Mouse (Mus musculus): ENCODE results near the gene Slc37a1. TPM values are rescaled to one million over a fixed set of nuclear protein-coding genes. Genes with fewer than 3 reads are reported as not detected.
"Not testable (repeated sequence)": the region's sequence is repeated elsewhere in the genome, so short reads cannot be mapped to it uniquely, and the experiment has no call there.

Gene Slc37a1
- total and polyA plus RNA-seq, 3 experiments: 7.3 to 19.7 (median 9.1) TPM

DNA sequence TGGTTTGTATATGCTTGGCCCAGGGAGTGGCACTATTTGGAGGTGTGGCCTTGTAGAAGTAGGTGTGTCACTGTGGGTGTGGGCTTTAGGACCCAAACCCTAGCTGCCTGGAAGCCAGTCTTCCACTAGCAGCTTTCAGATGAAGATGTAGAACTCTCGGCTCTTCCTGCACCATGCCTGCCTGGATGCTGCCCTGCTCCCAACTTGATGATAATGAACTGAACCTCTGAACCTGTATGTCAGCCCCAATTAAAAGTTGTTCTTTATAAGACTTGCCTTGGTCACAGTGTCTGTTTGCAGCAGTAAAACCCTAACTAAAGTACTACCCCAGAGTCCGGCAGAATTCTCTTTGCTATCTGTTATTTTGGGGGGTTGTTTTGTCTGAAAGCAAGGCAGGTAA is 16.8 kb upstream of the Slc37a1 start:
- Histone ChIP-seq H3K79me2 (replicated peaks; ENCODE audit: control insufficient read depth, insufficient read depth, low read length) (no peaks in the 10 kb centered on the region), H3K36me3 (ENCODE audit: control insufficient read depth, insufficient read depth, low read length) (no peaks in the 10 kb centered on the region), H3K4me1 (ENCODE audit: control insufficient read depth, insufficient read depth, low read length) (no peaks in the 10 kb centered on the region), H3K27ac (no peak overlapping the region), H3K4me3 (no peak overlapping the region), H3K9ac (ENCODE audit: low read depth, low read length) (no peak overlapping the region), H3K27me3 (ENCODE audit: control insufficient read depth, insufficient read depth, low read length) (no peaks in the 10 kb centered on the region)
- 89% methylated on average over 2 of the region's 2 CpGs for WGBS
- intact Hi-C loops (cut with DNase I): loop anchor here (2.0 to 10.0 kb wide), 2 partner anchors 15 to 135 kb away; no protein-coding TSS in a partner anchor
- peak in 1 of 2 experiments; percentile 14 for DNase-seq
- TF ChIP-seq POLR2A (IDR thresholded peaks at IDR 0.05; ENCODE audit: insufficient read depth, low read depth, low read length): no peak
- TF ChIP-seq CTCF (IDR thresholded peaks at IDR 0.05): no peak

DNA sequence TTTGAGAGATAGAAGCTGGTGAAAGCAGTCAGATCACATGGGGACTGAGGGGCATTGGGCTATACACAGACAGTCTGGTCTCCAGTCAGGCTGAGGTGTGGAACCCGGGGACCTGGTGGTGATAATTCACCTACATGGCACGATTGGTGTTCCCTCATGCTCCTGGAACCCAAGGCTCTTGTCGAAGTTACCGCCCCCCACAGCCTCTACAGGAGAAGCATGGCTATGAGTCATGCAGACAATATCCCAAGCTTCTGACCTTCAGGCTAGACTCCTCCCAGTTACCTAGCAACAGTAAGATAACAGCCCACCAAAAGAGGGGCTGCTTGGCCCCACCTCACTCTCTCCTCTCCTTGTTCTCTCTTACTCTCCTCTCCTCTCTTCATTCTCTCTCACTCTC is 16.3 kb upstream of the Slc37a1 start:
- Histone ChIP-seq H3K4me3 (no peak overlapping the region), H3K9ac (ENCODE audit: low read depth, low read length) (no peak overlapping the region), H3K27me3 (ENCODE audit: control insufficient read depth, insufficient read depth, low read length) (no peaks in the 10 kb centered on the region), H3K27ac (no peak overlapping the region), H3K36me3 (ENCODE audit: control insufficient read depth, insufficient read depth, low read length) (no peaks in the 10 kb centered on the region), H3K79me2 (replicated peaks; ENCODE audit: control insufficient read depth, insufficient read depth, low read length) (no peaks in the 10 kb centered on the region), H3K4me1 (ENCODE audit: control insufficient read depth, insufficient read depth, low read length) (no peaks in the 10 kb centered on the region)
- DNase-seq: peak in 1 of 2 experiments; percentile 14
- intact Hi-C loops (cut with DNase I): loop anchor here (2.0 to 10.0 kb wide), 2 partner anchors 15 to 135 kb away; no protein-coding TSS in a partner anchor
- no peak for TF ChIP-seq POLR2A (IDR thresholded peaks at IDR 0.05; ENCODE audit: insufficient read depth, low read depth, low read length)
- TF ChIP-seq CTCF (IDR thresholded peaks at IDR 0.05): no peak
- no peak for TF ChIP-seq EP300 (IDR thresholded peaks at IDR 0.05; ENCODE audit: insufficient read depth, low read depth, low read length)
- 52% methylated on average over 4 of the region's 4 CpGs for whole genome bisulfite sequencing

DNA sequence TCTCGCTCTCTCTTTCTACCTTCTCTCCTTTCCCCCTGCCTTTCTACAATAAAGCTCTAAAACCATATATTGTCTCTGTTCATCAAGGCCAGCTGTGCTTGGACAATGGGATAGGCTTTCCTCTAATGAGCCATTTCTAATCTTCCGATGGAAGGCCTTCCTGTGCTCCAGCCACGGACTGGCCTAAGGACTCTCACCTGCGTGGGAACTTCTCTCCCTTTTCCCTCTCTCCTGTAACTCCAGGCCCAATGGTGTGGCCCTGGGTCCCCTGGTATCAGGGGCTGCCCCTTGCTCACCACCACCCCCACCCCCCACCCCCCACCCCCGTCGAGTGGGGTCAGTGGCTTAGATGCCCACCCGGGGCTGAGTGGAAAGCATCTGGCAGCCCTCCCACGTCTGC is 15.9 kb upstream of the Slc37a1 start:
- H3K36me3 ChIP-seq (ENCODE audit: control insufficient read depth, insufficient read depth, low read length); H3K9ac ChIP-seq (ENCODE audit: low read depth, low read length); H3K4me1 ChIP-seq (ENCODE audit: control insufficient read depth, insufficient read depth, low read length); H3K4me3 ChIP-seq; H3K27me3 ChIP-seq (ENCODE audit: control insufficient read depth, insufficient read depth, low read length); H3K79me2 ChIP-seq (replicated peaks; ENCODE audit: control insufficient read depth, insufficient read depth, low read length); H3K27ac ChIP-seq: not testable (repeated sequence)
- WGBS: 60% methylated on average over 8 of the region's 8 CpGs
- DNase-seq: peak in 1 of 2 experiments; percentile 12
- intact Hi-C loops (cut with DNase I): loop anchor here (2.0 to 10.0 kb wide), 2 partner anchors 16 to 136 kb away; no protein-coding TSS in a partner anchor

DNA sequence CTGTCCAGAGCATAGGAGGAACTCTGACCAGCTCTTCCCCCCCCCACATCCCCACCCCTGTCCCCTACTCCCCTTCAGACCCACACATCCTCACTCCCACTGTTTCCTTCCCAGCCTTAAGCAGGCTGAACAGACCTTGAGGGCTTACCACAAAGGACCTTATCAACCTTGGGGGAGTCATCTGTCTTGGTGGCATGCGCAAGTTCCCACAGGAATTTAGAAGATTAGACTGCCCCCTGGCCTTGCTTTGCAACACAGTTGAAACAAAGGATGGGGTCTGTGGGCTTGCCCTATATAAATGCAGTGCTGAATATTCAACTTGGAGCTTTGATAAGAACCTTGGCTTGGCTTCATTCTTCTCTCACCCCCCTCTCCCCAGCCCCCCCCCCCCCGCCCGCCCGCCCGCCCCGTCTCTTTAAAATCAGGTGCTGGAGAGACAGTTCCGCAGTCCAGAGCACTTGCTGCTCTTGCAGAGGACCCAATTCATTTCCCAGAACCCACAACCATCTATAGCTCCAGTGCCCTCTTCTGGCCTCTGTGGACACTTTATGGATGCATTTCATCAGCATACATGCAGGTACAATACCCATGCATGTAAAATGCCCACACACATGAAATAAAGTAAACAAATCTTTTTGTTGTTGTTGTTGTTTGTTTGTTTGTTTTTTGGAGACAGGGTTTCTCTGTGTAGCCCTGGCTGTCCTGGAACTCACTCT is 15.3 kb upstream of the Slc37a1 start:
- no peaks in the 10 kb centered on the region for H3K79me2 ChIP-seq (replicated peaks; ENCODE audit: control insufficient read depth, insufficient read depth, low read length)
- no peak overlapping the region for H3K27ac ChIP-seq
- TF ChIP-seq POLR2A (IDR thresholded peaks at IDR 0.05; ENCODE audit: insufficient read depth, low read depth, low read length) (no peak), CTCF (IDR thresholded peaks at IDR 0.05) (peak; percentile 61)
- H3K9ac ChIP-seq (ENCODE audit: low read depth, low read length): no peak overlapping the region
- intact Hi-C loops (cut with DNase I): loop anchor here (2.0 to 10.0 kb wide), 2 partner anchors 16 to 136 kb away; no protein-coding TSS in a partner anchor
- DNase-seq: peak in 1 of 2 experiments; percentile 18
- H3K27me3 ChIP-seq (ENCODE audit: control insufficient read depth, insufficient read depth, low read length): no peaks in the 10 kb centered on the region
- H3K4me3 ChIP-seq: no peak overlapping the region
- H3K36me3 ChIP-seq (ENCODE audit: control insufficient read depth, insufficient read depth, low read length): no peaks in the 10 kb centered on the region
- 31% methylated on average over 7 of the region's 7 CpGs for WGBS
- H3K4me1 ChIP-seq (ENCODE audit: control insufficient read depth, insufficient read depth, low read length): no peaks in the 10 kb centered on the region

DNA sequence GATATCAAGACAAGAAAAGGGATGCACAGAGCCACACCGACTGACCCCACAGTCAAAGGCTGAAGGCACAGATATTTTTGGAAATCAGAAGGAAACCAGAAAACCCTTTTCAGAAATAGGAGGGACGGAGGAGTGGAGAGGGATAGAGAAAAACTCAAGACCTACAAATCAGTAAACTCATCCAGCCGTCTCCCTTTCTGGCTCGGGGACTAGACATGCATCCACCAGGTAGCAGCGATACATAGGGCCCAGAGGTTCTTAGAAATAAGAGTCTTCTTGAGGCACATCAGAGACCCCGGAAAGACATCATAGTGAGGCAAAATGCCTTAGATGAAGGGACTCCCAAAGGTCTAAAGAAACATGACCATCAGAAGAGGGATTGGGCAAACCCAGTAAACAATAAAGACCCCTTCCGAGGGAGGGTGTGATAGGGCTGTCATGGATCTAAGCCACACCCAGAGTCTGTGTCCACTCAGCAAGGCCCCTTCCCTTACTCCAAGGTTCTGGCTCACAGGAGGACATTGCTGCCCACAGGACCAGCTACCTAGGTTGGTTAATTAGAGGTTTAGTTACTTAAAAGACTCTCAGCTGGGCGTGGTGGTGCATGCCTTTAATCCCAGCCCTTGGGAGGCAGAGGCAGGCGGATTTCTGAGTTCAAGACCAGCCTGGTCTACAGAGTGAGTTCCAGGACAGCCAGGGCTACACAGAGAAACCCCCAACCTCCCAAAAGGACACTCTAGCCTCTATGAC is 14.0 kb upstream of the Slc37a1 start:
- 79% methylated on average over 9 of the region's 9 CpGs for WGBS
- intact Hi-C loops (cut with DNase I): loop anchor here (10.0 kb wide), 1 partner anchor 138 kb away; no protein-coding TSS in a partner anchor
- Histone ChIP-seq H3K4me3 (no peak overlapping the region), H3K27me3 (ENCODE audit: control insufficient read depth, insufficient read depth, low read length) (no peaks in the 10 kb centered on the region), H3K27ac (no peak overlapping the region), H3K9ac (ENCODE audit: low read depth, low read length) (no peak overlapping the region), H3K79me2 (replicated peaks; ENCODE audit: control insufficient read depth, insufficient read depth, low read length) (no peaks in the 10 kb centered on the region), H3K4me1 (ENCODE audit: control insufficient read depth, insufficient read depth, low read length) (no peaks in the 10 kb centered on the region), H3K36me3 (ENCODE audit: control insufficient read depth, insufficient read depth, low read length) (no peaks in the 10 kb centered on the region)
- no peak for TF ChIP-seq POLR2A (IDR thresholded peaks at IDR 0.05; ENCODE audit: insufficient read depth, low read depth, low read length)
- TF ChIP-seq CTCF (IDR thresholded peaks at IDR 0.05): no peak
- TF ChIP-seq EP300 (IDR thresholded peaks at IDR 0.05; ENCODE audit: insufficient read depth, low read depth, low read length): no peak
- peak in 1 of 2 experiments; percentile 15 for DNase-seq

DNA sequence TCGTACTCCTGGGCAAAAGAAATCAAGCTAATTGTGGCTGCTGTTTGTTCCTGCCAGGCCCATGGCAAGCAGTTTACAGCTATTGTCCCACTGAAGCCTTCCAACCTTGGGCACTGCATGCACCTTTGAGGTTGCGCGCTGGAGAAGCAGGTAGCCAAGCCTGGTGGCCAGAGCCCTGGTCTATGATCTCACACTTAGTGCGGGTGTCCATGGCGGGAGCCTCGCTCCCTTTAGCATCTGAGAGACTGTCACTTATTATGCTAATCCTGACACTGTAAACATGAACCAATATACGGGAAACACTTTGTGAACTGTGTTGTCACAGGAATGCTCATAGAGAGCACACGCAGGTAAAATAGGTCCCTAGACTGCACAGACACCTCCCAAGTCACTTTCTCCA is 13.0 kb upstream of the Slc37a1 start:
- Histone ChIP-seq H3K4me1 (ENCODE audit: control insufficient read depth, insufficient read depth, low read length) (no peaks in the 10 kb centered on the region), H3K79me2 (replicated peaks; ENCODE audit: control insufficient read depth, insufficient read depth, low read length) (no peaks in the 10 kb centered on the region), H3K36me3 (ENCODE audit: control insufficient read depth, insufficient read depth, low read length) (no peaks in the 10 kb centered on the region), H3K9ac (ENCODE audit: low read depth, low read length) (no peak overlapping the region), H3K27me3 (ENCODE audit: control insufficient read depth, insufficient read depth, low read length) (no peaks in the 10 kb centered on the region), H3K27ac (no peak overlapping the region), H3K4me3 (no peak overlapping the region)
- intact Hi-C loops (cut with DNase I): loop anchor here (10.0 kb wide), 1 partner anchor 139 kb away; no protein-coding TSS in a partner anchor
- TF ChIP-seq POLR2A (IDR thresholded peaks at IDR 0.05; ENCODE audit: insufficient read depth, low read depth, low read length) (no peak), EP300 (IDR thresholded peaks at IDR 0.05; ENCODE audit: insufficient read depth, low read depth, low read length) (no peak), CTCF (IDR thresholded peaks at IDR 0.05) (no peak)
- DNase-seq: no peak
- WGBS: 88% methylated on average over 8 of the region's 8 CpGs
